Mouse (Mus musculus): ENCODE results near the gene Ptpn18.
"Not testable (repeated sequence)": the region's sequence is repeated elsewhere in the genome, so short reads cannot be mapped to it uniquely, and the experiment has no call there.

The Ptpn18 gene

GRCm38 (mm10) chr1:34517297-34517696, 57.7 kb downstream of the Ptpn18 start:
- not testable (repeated sequence) for DNase-seq (ENCODE audit: low read depth, low spot score)

- not testable (repeated sequence) for DNase-seq (ENCODE audit: low read depth, low spot score)
These were observed 58.2 kb downstream of the Ptpn18 start for GRCm38 (mm10) chr1:34517797-34518196.

- DNase-seq (ENCODE audit: low read depth, low spot score) = no peak
These were observed 58.7 kb downstream of the Ptpn18 start for GRCm38 (mm10) chr1:34518259-34518658.

GRCm38 (mm10) chr1:34522205-34522849, 62.8 kb downstream of the Ptpn18 start:
- DNase-seq (ENCODE audit: low read depth, low spot score) = no peak

GRCm38 (mm10) chr1:34522850-34523244, 63.3 kb downstream of the Ptpn18 start:
- no peak for DNase-seq (ENCODE audit: low read depth, low spot score)

- no peak for DNase-seq (ENCODE audit: low read depth, low spot score)
These were observed 64.1 kb downstream of the Ptpn18 start for GRCm38 (mm10) chr1:34523647-34524046.
